Mouse (Mus musculus) T-helper 1 cell (primary cell): Measurements from ENCODE around the gene Morc2a.

Source experiments
- in situ Hi-C: fragments of 300-600 bp; cut with MboI, MseI; formaldehyde crosslinking; loops from one replicate; pipeline ENCODE4 v1.15.1; 2025; ENCODE audit warnings: high pct_unique_total_duplicates

Gene Morc2a

DNA sequence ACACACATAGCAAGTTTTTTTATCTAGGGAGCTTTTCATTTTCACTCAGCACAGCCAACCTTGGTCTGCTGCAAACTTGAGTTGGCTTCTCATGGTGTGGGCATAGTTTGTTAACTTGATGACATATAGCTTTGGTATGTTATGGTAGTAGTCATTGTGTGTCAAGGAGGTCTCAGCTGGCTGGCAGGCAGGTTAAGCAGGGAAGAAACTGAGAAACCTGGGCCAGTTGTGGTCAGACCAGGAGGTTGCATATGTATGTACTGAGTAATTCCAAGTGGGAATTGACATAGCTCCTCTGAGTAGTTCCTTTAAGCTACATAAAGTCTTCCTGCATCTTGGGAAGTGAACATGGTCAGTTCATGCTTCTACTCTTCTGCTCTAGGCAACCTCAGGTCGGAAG, 35.2 kb downstream of the Morc2a start:
- in situ Hi-C loops = no loop called here

DNA sequence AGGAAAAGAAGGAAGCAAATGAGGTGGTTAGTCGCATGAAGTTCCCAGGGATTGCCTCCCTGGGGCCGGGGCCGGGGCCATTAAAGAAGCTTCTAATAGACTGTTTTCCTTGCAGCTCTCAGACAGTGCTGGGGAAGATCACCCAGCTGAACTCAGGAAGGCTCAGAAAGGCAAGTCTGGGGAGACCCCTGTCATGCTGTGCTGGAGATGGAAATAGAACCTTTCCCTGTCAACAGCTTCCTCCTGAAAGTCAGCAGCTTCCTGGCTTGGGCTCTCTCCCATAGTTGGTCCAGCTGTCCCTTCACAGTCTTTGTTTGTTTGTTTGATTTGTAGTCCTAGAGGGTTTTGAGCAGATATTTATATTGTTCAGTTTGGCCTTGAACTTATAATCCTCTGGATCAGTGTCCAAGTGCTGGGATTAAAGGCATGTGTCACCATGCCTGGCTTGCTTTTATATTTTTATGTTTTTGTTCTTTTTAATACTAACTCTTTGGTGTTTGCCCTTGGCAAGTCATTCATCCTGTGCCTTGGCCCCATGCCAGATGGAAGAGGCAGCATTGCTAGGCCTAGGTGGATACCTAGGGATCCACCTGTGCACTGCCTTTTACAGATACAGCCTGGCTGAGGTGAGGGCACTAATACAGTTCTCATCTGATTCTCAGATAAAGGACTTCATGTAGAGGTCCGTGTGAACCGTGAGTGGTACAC, 35.9 kb downstream of the Morc2a start:
- in situ Hi-C loops = no loop called here

DNA sequence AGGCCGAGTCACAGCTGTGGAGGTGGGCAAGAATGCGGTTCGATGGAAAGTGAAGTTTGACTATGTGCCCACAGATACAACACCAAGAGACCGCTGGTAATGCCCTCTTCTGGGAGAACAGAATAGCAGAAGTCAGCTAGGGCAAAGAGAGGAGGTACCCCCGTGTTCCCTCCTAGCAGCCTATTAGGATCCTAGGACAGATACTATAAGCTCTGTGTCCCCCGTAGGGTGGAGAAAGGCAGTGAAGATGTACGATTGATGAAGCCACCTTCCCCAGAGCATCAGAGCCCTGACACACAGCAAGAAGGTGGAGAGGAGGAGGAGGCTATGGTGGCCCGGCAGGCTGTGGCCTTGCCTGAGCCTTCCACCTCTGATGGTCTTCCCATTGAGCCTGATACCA, 36.4 kb downstream of the Morc2a start:
- in situ Hi-C loops = no loop called here

DNA sequence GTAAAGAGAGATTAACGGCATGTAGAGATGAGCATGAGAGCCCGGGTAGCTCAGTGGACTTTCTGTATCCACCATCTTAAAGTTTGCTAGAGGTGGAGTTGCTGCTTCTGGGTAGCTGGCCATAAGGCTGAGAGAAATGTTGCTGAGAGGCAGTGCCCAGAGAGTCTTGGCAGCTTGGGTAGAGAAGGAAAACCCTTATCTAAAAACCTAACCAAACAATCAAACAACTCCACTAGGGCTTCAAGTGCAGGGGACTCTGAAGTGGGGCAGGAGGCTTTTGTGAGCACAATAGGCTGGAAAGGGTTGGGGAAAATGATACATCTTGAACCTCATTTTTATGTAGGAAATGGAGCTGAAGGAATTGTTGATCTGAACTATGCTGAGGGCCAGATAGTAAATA, 37.3 kb downstream of the Morc2a start:
- in situ Hi-C loops = no loop called here

DNA sequence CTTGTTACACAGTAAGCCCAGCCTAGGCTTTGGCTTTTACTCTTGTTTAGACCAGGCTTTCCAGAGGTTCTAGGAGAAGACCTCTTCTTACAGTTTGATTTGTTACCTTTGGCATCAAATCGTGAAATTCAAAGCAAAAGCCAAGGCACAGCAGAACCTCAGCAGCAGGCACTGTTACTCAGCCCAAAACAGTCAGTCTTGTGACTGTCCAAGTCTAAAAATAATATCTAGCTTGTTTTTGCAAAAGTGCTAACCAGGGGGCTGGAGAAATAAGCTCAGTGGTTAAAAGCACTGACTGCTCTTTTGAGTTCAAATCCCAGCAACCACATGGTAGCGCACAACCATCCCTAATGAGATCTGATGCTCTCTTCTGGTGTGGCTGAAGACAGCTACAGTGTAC, 37.9 kb downstream of the Morc2a start:
- in situ Hi-C loops = no loop called here

DNA sequence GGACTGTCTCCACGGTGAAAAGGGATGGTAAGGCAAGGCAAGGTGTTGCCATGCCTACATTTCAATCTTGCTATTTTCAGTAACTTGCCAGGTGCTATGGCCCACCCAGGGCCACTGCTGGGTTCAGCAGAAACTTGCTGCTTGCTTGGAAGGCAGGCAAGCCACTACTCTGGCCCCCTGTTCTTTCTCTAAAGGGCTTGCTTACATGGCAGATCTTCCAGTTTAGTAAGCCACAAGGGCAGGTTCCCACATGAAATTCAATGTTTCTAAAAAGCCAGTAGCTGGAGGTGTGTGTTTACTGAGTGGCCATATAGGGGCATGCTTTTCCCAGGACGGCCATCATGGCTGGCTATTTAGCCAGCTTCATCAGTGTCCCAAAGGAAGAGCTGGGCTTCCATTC, 42.8 kb downstream of the Morc2a start:
- in situ Hi-C loops = no loop called here

DNA sequence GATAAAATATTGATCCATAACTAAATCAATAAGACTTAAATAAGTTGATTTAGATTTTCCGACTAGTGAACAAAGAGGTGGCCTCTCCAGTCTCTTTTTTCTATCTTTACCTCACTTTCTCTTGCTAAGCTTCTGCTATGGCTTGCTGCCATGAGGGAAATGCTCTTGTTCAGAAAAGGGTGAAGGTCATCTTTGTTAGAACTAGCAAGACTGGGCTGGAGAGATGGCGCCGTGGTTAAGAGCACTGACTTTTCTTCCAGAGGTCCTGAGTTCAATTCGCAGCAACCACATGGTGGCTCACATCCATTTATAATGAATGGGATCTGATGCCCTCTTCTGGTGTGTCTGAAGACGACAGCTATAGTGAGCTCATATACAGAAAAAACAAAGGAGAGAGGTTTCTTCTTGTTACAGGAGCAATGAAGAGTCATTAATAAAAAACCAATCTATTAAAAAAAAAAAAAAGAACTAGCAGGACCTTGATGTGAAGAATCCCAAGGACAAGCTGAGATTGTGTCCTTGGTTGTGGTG, 47.2 kb downstream of the Morc2a start:
- in situ Hi-C loops = no loop called here

DNA sequence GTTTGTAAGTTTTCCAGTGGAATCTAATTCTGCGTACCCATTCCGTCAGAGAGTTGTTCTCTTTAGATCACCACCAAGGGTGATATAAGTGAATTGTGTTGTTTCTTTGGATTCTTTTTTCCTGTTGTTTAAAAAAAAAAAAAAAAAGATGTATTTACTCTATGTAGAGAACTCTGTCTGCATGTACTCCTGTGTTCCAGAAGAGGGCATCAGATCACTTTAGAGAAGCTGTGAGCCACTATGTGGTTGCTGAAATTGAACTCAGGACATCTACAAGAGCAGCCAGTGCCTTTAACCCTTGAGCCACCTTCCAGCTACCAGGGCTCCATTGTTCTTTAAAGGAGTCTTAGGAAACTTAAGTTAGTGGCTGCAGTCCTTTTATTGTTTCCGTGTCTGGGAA, 48.5 kb downstream of the Morc2a start:
- in situ Hi-C loops = no loop called here

DNA sequence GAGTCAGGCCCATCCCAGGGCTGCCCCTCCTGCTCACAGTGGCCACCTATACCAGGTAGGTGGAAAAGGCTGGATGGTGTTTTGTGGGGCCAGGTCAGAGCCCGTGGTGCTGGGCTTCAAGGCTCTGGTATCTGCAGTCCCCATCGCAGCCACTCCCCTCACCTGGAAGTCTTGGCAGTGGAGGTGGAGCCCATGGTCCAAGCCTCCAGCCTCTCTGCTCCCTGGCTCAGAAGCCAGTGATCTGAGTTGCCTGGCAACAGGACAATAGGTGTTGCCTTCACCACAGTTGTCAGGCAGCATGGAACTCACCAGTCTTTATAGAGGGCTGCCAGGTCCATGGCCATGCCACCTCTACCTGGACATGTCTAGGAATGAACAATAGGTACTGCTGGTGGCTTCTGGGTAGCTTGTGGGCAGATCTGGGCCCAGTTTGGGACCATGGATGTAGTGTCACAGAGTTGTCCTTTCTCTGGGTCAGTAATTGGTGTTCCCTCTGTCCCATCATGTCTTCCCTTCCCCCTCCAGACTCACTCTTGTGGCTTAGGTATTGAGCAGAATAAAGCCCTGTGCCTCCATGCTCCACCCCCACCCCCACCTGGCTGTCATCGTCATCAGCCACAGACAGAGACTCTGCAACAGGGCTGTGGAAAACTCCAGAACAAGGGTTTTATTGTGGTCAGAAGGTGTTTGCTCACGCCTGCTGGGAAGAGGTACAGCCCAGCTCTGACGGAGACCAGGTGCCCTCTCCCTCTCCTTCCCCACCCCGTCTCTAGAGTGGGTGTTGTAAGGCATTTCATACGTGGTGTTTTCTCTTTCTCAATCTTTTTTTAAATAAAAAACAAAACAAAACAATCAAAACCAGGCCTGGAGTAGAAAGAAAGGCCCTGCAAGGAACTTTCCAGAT, 54.4 kb downstream of the Morc2a start:
- in situ Hi-C loops = no loop called here

DNA sequence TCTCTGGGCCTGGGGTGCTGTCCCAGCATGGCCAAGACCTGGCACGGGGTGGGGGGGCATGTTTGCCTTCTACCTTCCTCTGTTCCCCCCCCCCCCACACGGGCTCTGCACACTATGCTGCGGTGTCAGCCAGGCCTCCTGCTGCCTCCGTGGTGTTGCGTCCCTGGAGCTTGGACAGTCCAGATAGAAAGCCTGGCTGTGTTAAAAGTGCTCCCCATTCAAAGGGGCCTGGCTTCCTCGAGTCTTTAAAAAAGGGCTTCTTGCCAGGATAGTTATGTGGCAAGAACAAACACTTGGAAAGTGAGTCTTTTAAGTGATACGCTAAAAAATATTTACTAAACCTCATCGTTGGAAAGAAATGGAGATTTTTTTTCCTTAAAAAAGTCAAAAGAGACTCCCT, 55.4 kb downstream of the Morc2a start:
- in situ Hi-C loops = no loop called here

DNA sequence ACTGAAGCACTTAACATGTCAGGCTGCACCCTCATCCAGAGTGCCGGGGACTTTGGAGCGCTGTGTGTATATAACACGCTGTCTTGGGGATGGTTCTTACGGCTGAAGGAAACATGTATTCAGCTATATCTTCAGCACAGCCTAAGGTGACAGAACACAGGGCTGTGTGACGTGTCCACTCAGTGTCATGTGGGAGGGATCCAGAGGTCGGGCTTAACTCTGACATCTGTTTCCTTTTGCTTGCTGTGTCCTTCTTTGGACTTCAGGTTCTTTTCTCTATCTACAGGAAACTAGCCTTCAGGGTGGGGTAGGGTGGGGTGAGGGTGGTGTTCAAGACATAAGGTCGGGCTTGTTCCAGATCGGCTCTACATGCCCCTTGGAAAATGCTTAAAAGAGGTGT, 58.1 kb downstream of the Morc2a start:
- in situ Hi-C loops = no loop called here

DNA sequence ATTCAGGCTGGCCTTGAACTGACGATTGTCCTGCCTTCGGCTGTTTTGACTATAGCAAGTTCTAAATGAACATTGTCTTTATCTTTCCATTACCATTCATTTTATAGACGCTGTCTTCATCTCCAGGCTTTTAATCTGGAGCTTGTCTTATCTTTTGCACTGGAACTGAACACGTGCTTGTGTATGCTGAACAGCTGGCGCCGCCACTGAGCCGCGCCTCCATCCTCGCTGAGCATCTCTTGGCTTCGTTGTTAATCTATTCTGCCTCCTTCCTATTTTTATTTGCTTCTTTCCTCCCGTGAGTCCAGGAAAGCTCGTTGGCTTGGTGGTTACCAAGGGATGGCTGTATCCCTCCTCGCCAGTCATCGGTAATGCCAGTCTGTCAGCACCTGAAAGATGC, 61.2 kb downstream of the Morc2a start:
- in situ Hi-C loops = no loop called here

DNA sequence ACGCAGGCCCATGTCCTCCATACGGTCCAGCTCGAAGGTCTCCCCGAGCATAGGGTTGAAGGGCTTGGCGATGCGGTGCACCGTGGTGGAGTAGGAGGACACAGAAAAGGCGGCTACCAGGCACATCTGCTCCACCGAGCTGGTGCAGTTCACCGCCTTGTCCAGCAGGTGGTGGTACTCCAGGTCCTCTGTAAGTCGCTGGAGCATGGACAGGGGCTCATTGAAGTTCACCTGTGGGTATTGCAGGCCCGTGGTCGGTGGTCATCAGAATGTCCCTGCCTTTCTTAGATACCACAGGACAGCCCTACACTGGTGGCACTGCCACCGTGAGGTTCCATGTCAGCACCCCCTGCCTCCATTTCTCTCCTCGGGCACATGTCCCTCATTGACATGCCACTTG, 65.5 kb downstream of the Morc2a start:
- in situ Hi-C loops = no loop called here

DNA sequence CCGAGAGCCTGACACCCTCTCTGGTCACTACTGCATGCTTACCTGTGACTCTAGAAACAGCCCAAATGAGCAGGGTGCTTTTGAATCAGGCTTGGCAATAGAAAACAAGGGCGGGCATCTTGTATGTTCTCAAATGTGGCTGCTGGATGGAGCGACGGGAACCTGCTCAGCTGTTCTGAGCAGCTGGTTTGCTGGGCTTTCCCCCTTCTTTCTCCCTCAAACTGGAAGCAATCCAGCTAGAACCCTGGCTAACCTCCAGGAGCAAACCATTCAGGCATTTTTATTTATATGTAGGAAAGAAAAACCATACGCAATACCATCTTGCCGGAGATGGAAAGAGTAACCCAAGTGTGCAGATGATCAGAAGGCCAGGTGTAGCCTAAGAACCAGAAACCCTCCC, 67.7 kb downstream of the Morc2a start:
- in situ Hi-C loops = no loop called here

DNA sequence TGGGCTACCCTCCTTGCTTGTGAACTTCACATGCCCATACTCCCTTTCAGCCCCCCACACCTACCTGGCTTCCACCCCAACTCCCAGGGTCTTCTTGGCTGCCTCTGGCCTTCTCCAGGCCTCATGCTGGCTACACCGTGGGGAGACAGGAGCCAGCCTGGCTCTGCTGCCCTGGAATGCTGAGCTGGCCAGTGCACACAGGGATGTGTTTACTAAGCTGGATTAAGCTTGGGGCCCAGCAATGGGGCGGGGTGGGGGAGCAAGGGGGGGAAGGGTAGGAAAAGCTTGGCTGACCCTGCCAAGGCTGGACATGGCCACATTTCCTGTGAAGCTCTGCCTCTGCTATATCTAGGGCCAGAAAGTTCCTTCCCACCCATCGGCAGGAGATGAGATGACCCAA, 73.0 kb downstream of the Morc2a start:
- in situ Hi-C loops = no loop called here

DNA sequence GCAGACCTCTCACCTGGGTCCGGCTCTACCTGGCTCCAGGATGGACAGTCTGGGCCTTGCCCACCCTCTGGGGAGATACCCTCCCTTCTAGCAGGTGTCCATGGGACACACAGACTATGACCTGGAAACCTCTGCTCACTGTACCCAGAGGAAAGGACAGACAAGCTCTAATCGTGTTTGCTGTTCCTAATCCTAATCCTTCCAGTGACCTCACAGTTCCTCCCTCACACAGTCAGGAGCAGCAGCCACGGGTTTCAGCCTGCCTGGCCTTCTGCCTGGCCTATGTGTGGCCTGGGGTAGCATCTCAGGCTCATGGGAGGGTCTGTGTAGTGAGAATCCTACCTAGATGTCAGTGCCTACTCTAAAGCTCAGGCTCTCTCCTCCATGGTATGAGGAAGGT, 73.9 kb downstream of the Morc2a start:
- in situ Hi-C loops = no loop called here

DNA sequence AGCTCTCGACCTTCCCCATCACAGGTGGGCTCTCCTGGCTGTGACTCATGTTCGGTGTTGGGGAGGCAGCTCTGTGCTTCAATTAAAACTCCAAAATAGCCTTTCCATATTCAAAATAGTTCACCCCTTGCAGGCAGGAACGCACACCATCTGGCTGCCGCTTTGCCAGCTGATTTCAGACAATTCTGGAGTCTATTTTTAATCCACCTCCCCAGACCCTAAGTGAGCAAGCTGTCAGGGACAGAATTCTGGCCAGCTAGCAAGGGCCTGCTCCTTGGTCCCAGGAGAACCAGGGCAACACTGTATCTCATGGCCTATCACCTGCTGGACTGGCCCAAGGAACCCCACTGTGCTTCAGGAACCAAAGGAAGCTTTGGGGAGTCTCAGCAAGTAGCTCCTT, 74.9 kb downstream of the Morc2a start:
- in situ Hi-C loops = no loop called here

DNA sequence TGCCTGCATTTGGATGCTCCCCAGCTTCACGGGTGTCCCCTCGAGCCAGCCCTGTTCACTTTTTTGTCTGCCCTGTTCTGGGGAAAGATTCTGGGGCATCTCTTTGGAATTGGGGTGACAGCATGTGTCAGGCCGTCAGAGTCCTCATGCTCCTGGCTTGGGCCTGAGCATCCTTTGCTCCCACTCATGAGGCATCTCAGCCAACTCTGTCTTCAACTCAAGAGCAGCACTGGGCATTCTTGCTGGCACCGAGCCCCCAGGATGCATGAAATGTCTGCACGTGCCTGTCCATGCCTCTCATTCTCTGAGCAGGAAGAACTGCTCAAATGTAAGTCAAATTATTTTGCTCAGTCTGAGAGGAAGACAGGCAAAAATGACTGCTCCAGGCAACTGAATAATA, 75.7 kb downstream of the Morc2a start:
- in situ Hi-C loops = no loop called here

DNA sequence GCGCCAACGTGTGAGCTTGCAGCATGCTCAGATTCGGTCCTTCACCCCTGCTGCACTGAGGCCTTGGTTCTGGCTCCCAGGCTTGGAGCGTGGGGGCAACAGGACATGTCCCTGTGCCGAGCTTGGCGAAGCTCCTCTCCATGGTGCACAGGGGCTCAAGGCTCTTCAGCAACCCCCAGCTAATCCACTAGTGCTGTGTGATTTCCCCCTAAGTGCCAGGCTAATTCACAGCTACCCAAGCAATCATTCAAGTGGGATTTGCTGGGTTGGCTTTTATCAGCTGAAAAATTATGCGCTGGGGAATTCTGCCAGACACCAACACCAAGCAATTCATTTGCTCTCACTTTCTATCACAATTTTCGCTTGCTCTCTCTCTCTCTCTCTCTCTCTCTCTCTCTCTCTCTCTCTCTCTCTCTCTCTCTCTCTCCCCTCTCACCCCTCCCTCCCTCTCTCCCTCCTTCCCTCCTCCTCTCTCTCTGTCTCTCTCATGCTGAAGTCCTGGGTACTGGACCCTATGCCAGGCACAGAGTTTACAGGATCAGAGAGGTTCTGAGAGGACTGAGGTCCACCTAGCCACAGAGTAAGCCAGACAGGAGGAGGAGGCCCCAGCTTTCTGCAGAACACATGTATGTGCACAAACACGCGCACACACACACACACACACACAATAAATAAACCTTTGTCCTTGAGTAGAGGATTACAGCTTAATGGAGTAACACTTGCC, 76.5 kb downstream of the Morc2a start:
- in situ Hi-C loops = no loop called here

DNA sequence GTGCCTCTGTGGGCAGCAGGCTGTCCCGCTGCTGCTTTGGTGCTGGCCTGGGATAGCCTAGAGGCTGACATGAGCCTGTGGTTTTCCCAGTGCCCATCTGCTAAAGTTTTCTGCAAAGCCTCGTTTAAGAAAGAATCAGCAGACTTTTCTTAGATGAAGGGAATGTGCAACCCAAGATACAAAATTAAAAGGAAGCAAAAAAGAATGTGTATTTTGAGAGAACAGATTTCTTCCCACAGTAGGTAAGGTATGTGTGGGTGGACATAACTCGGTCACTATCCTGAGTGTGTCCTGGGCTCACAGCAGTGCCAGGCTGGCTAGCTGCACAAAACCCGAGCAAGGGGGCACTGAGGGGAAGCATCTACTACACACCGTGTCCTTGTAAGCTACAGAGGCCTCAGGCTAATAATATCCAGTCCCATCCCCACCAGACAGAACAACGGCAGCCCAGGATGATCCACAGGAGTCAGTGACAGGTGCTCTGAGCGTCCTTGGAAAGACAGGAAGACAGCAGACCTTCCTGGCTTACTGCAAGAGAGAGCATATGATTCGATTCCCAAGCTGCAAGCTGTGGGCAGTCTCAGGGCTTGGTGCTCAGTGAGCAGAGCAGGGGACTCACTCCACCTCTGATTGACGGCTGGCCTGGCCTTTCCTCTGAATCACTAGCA, 78.6 kb downstream of the Morc2a start:
- in situ Hi-C loops = no loop called here

DNA sequence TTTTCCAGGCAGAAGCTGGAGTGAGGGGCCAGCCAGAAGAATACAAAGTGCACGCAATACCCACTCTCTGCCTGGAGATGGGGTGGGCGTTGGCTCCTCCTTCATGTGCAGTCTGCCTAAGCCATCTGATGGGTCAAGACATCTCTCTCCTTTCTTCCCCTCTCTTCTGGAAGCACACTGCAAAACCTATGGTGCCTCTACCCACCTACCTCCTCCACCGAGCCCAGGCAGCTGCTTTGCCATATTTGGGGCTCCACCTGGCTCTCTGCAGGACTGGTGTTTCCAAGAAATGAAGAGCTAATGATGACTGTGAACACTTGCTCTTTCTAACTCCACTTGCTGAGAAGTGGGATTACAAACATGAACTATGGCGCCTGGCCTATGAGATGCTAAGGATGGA, 82.5 kb downstream of the Morc2a start:
- in situ Hi-C loops = no loop called here
